Mouse (Mus musculus) C3H10T1/2 (cell line): ENCODE data around the gene Slc6a19. TPM values are rescaled to one million over a fixed set of nuclear protein-coding genes. Genes with fewer than 3 reads are reported as not detected.

ENCODE experiments used
- polyA plus RNA-seq, 2 experiments: library from polyadenylated mRNA; unstranded; fragments of >200 nt; fragmentation: generic; extraction: Trizol; gene quantifications; one replicate each; pipeline ENCODE4 v1.2.1; 2012; ENCODE audit warnings: missing spikeins in 2 of 2

Slc6a19 gene
- polyA plus RNA-seq: under 1 TPM; 0.01 to 0.05 TPM

DNA sequence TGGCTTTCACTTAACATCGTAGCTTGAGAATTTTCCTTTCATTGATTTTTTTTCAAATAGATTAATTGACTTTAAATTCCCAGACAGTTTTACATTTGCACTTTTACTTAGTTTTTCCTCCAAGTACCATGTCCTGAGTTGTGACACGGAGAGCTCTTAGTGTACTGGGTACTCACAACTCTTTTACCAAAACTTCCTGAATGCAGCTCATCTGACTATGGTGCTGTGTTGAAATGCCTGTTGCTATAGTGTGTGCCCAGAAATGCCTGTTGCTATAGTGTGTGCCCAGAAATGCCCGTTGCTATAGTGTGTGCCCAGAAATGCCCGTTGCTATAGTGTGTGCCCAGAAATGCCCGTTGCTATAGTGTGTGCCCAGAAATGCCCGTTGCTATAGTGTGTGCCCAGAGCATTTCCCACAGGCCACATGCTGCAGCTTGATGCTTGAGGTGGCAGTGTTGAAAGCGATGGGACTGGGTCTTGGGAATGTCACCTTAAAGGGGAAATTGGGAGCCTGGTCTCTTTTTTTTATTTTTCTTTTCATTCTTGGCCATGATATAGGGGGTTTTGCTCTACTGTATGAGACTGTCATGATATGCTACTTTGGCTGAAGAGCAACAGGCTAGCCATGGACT lies at the start of gene Slc6a19:
Slc6a19 (minus strand) TSS at position 172 of the 632 bp plus-strand sequence.

GRCm38 (mm10) chr13:73732742-73733700 lies 28.4 kb upstream of the Slc6a19 start, which contains the start of gene Slc12a7:
TSS of gene Slc12a7 (plus strand) at chr13:73733094.

GRCm38 (mm10) chr13:73677853-73678252 lies 26.8 kb downstream of the Slc6a19 start, which contains the start of gene Slc6a18:
TSS of gene Slc6a18 (minus strand) at chr13:73678023.

Other genes with a start within 250 kb of the Slc6a19 start
- 10 to 100 TPM in 1 of 2 experiments, 1 to 10 TPM in 1; 9.9 to 17.4 TPM for gene Lpcat1, start 237.7 kb downstream of the Slc6a19 start, polyA plus RNA-seq
- not detected for gene Slc6a3, start 168.1 kb downstream of the Slc6a19 start, polyA plus RNA-seq
- 100 to 1,000 TPM; 115 to 134 TPM for gene Clptm1l, start 100.9 kb downstream of the Slc6a19 start, polyA plus RNA-seq
- gene Tert, start 78.0 kb downstream of the Slc6a19 start, polyA plus RNA-seq: under 1 TPM in 1 of 2 experiments, not detected in 1; 0.05 TPM
- not detected for gene Slc6a18, start 26.8 kb downstream of the Slc6a19 start, polyA plus RNA-seq
- gene Slc12a7, start 28.2 kb upstream of the Slc6a19 start, polyA plus RNA-seq: 10 to 100 TPM in 1 of 2 experiments, 1 to 10 TPM in 1; 3.0 to 27.0 TPM
- under 1 TPM; 0.02 TPM for gene Nkd2, start 142.8 kb upstream of the Slc6a19 start, polyA plus RNA-seq
- gene Trip13, start 232.9 kb upstream of the Slc6a19 start, polyA plus RNA-seq: 1 to 10 TPM; 3.6 to 4.6 TPM
- 10 to 100 TPM; 16.2 to 34.2 TPM for gene Brd9, start 232.9 kb upstream of the Slc6a19 start, polyA plus RNA-seq